Comparison of ENCODE assay signal across 23 mouse cellular contexts in genomic region chr5:132606216-132606615, GRCm38 (mm10).
DNase-seq lines count a peak whose midpoint lies in the region.
"Had no signal": no experiment of that assay in that cellular context is flagged by ENCODE, and none has a peak within 500 bp of the region (broad histone marks: within the 10 kb centered on the region; RNA-seq: fewer than 3 reads in every experiment).

No protein-coding gene starts in this region.

- DNase-seq in frontal cortex, adult 2 months (ENCODE audit: extremely low spot score in 1 of 2, low spot score in 1 of 2) = peak; percentile 18 to 45
- DNase-seq in frontal cortex, postnatal 10 days (ENCODE audit: low spot score in 2 of 2) = no peak
- DNase-seq in right cerebral cortex, adult 18-20 months = peak; percentile 18
- DNase-seq in right cerebral cortex, postnatal 4 days = no peak
- DNase-seq in right cerebral cortex, postnatal 10 days (ENCODE audit: low spot score in 2 of 2) = peak; percentile 25 to 44
- no peak for DNase-seq in thymus, adult 18-20 months
- no peak for DNase-seq in heart, adult 18-20 months
- DNase-seq: adrenal gland, postnatal 10 days; cerebellum, adult 11 months; cerebellum, adult 9-10 months; cerebellum, postnatal 36 days; embryo, embryonic 11 days; gastrocnemius, adult 2 months; gastrocnemius, postnatal 36 days; heart, adult 2 months; heart, postnatal 10 days; kidney, adult 9 months; kidney, postnatal 10 days; lung, postnatal 4 days; retina, postnatal 1 day; spleen, adult 18-20 months; thymus, adult 2 months; thymus, postnatal 36 days had no signal

Comparison
In these comparisons a context has a peak if more than half of its experiments do, and no peak if none do; other contexts are left out.
1. DNase-seq: peak in frontal cortex, adult 2 months (2 of 2), right cerebral cortex, adult 18-20 months (single experiment) and right cerebral cortex, postnatal 10 days (2 of 2); none in frontal cortex, postnatal 10 days (0 of 2), right cerebral cortex, postnatal 4 days (single experiment), thymus, adult 18-20 months (0 of 2) and heart, adult 18-20 months (0 of 2).